Mouse (Mus musculus): ENCODE measurements around the gene Akap10. TPM values are rescaled to one million over a fixed set of nuclear protein-coding genes. Genes with fewer than 3 reads are reported as not detected.
A peak's percentile ranks its signal among the peaks of the same experiment; 100 is the strongest.

The Akap10 gene
- polyA plus RNA-seq, 1 experiment from 2014 or later: 22.1 TPM

GRCm38 (mm10) chr11:61882183-61882582 is 47.9 kb downstream of the Akap10 start:
- WGBS: 74% methylated on average over 5 of the region's 5 CpGs
- H3K9me3 ChIP-seq (ENCODE audit: control insufficient read depth, low read length): no peaks in the 10 kb centered on the region
- no peaks in the 10 kb centered on the region for H3K27me3 ChIP-seq (ENCODE audit: control insufficient read depth, insufficient read depth, low read length)
- no peak for ATAC-seq (ENCODE audit: low FRiP score, low TSS enrichment)
- H3K27ac ChIP-seq (ENCODE audit: low read depth, low read length): no peak overlapping the region
- H3K4me3 ChIP-seq (ENCODE audit: low read length): no peak overlapping the region
- no peaks in the 10 kb centered on the region for H3K4me1 ChIP-seq (ENCODE audit: control insufficient read depth, insufficient read depth, low read length)
- H3K4me2 ChIP-seq (replicated peaks; ENCODE audit: low read depth, low read length): no peak overlapping the region
- peaks cover 58% of the 10 kb centered on the region for H3K36me3 ChIP-seq (ENCODE audit: control insufficient read depth, insufficient read depth, low read length)
- H3K9ac ChIP-seq (ENCODE audit: low read depth, low read length): no peak overlapping the region

- Histone ChIP-seq H3K9ac (ENCODE audit: low read depth, low read length) (no peak overlapping the region), H3K4me3 (ENCODE audit: low read length) (no peak overlapping the region), H3K36me3 (ENCODE audit: control insufficient read depth, insufficient read depth, low read length) (peaks cover 60% of the 10 kb centered on the region), H3K4me1 (ENCODE audit: control insufficient read depth, insufficient read depth, low read length) (no peaks in the 10 kb centered on the region), H3K27me3 (ENCODE audit: control insufficient read depth, insufficient read depth, low read length) (no peaks in the 10 kb centered on the region), H3K27ac (ENCODE audit: low read depth, low read length) (no peak overlapping the region), H3K9me3 (ENCODE audit: control insufficient read depth, low read length) (no peaks in the 10 kb centered on the region), H3K4me2 (replicated peaks; ENCODE audit: low read depth, low read length) (no peak overlapping the region)
- ATAC-seq (ENCODE audit: low FRiP score, low TSS enrichment): no peak
Measured at GRCm38 (mm10) chr11:61879921-61880320, 50.1 kb downstream of the Akap10 start.

- H3K4me2 ChIP-seq (replicated peaks; ENCODE audit: low read depth, low read length): no peak overlapping the region
- no peak overlapping the region for H3K4me3 ChIP-seq (ENCODE audit: low read length)
- no peaks in the 10 kb centered on the region for H3K4me1 ChIP-seq (ENCODE audit: control insufficient read depth, insufficient read depth, low read length)
- H3K27me3 ChIP-seq (ENCODE audit: control insufficient read depth, insufficient read depth, low read length): no peaks in the 10 kb centered on the region
- H3K9me3 ChIP-seq (ENCODE audit: control insufficient read depth, low read length): no peaks in the 10 kb centered on the region
- no peak overlapping the region for H3K9ac ChIP-seq (ENCODE audit: low read depth, low read length)
- WGBS: 93% methylated on average over 5 of the region's 5 CpGs
- ATAC-seq (ENCODE audit: low FRiP score, low TSS enrichment): no peak
- peaks cover 54% of the 10 kb centered on the region for H3K36me3 ChIP-seq (ENCODE audit: control insufficient read depth, insufficient read depth, low read length)
- H3K27ac ChIP-seq (ENCODE audit: low read depth, low read length): no peak overlapping the region
Measured at GRCm38 (mm10) chr11:61871881-61872280, 58.2 kb downstream of the Akap10 start.

- Histone ChIP-seq H3K9me3 (ENCODE audit: control insufficient read depth, low read length) (no peaks in the 10 kb centered on the region), H3K27ac (ENCODE audit: low read depth, low read length) (no peak overlapping the region), H3K36me3 (ENCODE audit: control insufficient read depth, insufficient read depth, low read length) (peaks cover 17% of the 10 kb centered on the region; the same call in 1 of the 2 replicates), H3K27me3 (ENCODE audit: control insufficient read depth, insufficient read depth, low read length) (no peaks in the 10 kb centered on the region), H3K9ac (ENCODE audit: low read depth, low read length) (no peak overlapping the region), H3K4me3 (ENCODE audit: low read length) (no peak overlapping the region), H3K4me2 (replicated peaks; ENCODE audit: low read depth, low read length) (no peak overlapping the region), H3K4me1 (ENCODE audit: control insufficient read depth, insufficient read depth, low read length) (no peaks in the 10 kb centered on the region)
- no peak for ATAC-seq (ENCODE audit: low FRiP score, low TSS enrichment)
Measured at GRCm38 (mm10) chr11:61866856-61867255, 63.2 kb downstream of the Akap10 start.

- no peaks in the 10 kb centered on the region for H3K27me3 ChIP-seq (ENCODE audit: control insufficient read depth, insufficient read depth, low read length)
- WGBS: 74% methylated on average over 6 of the region's 6 CpGs
- no peak overlapping the region for H3K9ac ChIP-seq (ENCODE audit: low read depth, low read length)
- no peak for ATAC-seq (ENCODE audit: low FRiP score, low TSS enrichment)
- H3K9me3 ChIP-seq (ENCODE audit: control insufficient read depth, low read length): no peaks in the 10 kb centered on the region
- H3K27ac ChIP-seq (ENCODE audit: low read depth, low read length): no peak overlapping the region
- no peak overlapping the region for H3K4me3 ChIP-seq (ENCODE audit: low read length)
- H3K36me3 ChIP-seq (ENCODE audit: control insufficient read depth, insufficient read depth, low read length): no peaks in the 10 kb centered on the region; the same call in 1 of the 2 replicates
- no peak overlapping the region for H3K4me2 ChIP-seq (replicated peaks; ENCODE audit: low read depth, low read length)
- H3K4me1 ChIP-seq (ENCODE audit: control insufficient read depth, insufficient read depth, low read length): no peaks in the 10 kb centered on the region
Measured at GRCm38 (mm10) chr11:61861781-61862547, 68.1 kb downstream of the Akap10 start.

GRCm38 (mm10) chr11:61859316-61859715 is 70.7 kb downstream of the Akap10 start:
- ATAC-seq (ENCODE audit: low FRiP score, low TSS enrichment): no peak

GRCm38 (mm10) chr11:61855539-61855938 is 74.5 kb downstream of the Akap10 start:
- Histone ChIP-seq H3K9me3 (ENCODE audit: control insufficient read depth, low read length) (no peaks in the 10 kb centered on the region), H3K4me3 (ENCODE audit: low read length) (peak overlapping the region; percentile 93), H3K4me2 (replicated peaks; ENCODE audit: low read depth, low read length) (peak overlapping the region; percentile 82), H3K4me1 (ENCODE audit: control insufficient read depth, insufficient read depth, low read length) (no peaks in the 10 kb centered on the region), H3K9ac (ENCODE audit: low read depth, low read length) (peak overlapping the region; percentile 94), H3K27ac (ENCODE audit: low read depth, low read length) (0 out of 2 replicates have a peak overlapping the region, but pooled peaks have one; percentile 85), H3K27me3 (ENCODE audit: control insufficient read depth, insufficient read depth, low read length) (no peaks in the 10 kb centered on the region), H3K36me3 (ENCODE audit: control insufficient read depth, insufficient read depth, low read length) (no peaks in the 10 kb centered on the region; the same call in 1 of the 2 replicates)
- WGBS: 46% methylated on average over 6 of the region's 6 CpGs
- no peak for ATAC-seq (ENCODE audit: low FRiP score, low TSS enrichment)

More at GRCm38 (mm10) chr11:61859316-61859715, 70.7 kb downstream of the Akap10 start:
- Histone ChIP-seq H3K36me3 (ENCODE audit: control insufficient read depth, insufficient read depth, low read length) (no peaks in the 10 kb centered on the region), H3K27ac (ENCODE audit: low read depth, low read length) (no peak overlapping the region), H3K4me3 (ENCODE audit: low read length) (no peak overlapping the region), H3K9ac (ENCODE audit: low read depth, low read length) (no peak overlapping the region), H3K4me1 (ENCODE audit: control insufficient read depth, insufficient read depth, low read length) (no peaks in the 10 kb centered on the region), H3K27me3 (ENCODE audit: control insufficient read depth, insufficient read depth, low read length) (no peaks in the 10 kb centered on the region), H3K4me2 (replicated peaks; ENCODE audit: low read depth, low read length) (no peak overlapping the region), H3K9me3 (ENCODE audit: control insufficient read depth, low read length) (no peaks in the 10 kb centered on the region)
- 67% methylated on average over 1 of the region's 1 CpGs for WGBS

- under 1% methylated on average over 56 of the region's 58 CpGs for WGBS
- no peaks in the 10 kb centered on the region for H3K9me3 ChIP-seq (ENCODE audit: control insufficient read depth, low read length)
Measured at GRCm38 (mm10) chr11:61854988-61855411, 75.1 kb downstream of the Akap10 start, which contains the start of gene Ulk2. TSS of gene Ulk2 (minus strand) at chr11:61855073.

GRCm38 (mm10) chr11:61854211-61854987 is 75.7 kb downstream of the Akap10 start:
- peak overlapping the region; percentile 93 for H3K4me3 ChIP-seq (ENCODE audit: low read length)
- WGBS: under 1% methylated on average over 70 of the region's 87 CpGs
- no peaks in the 10 kb centered on the region for H3K27me3 ChIP-seq (ENCODE audit: control insufficient read depth, insufficient read depth, low read length)
- peak; percentile 78 for ATAC-seq (ENCODE audit: low FRiP score, low TSS enrichment)
- H3K4me1 ChIP-seq (ENCODE audit: control insufficient read depth, insufficient read depth, low read length): no peaks in the 10 kb centered on the region
- no peaks in the 10 kb centered on the region; the same call in 1 of the 2 replicates for H3K36me3 ChIP-seq (ENCODE audit: control insufficient read depth, insufficient read depth, low read length)
- H3K27ac ChIP-seq (ENCODE audit: low read depth, low read length): peak overlapping the region; percentile 85
- no peaks in the 10 kb centered on the region for H3K9me3 ChIP-seq (ENCODE audit: control insufficient read depth, low read length)
- peak overlapping the region; percentile 82 for H3K4me2 ChIP-seq (replicated peaks; ENCODE audit: low read depth, low read length)
- H3K9ac ChIP-seq (ENCODE audit: low read depth, low read length): peak overlapping the region; percentile 94

More at GRCm38 (mm10) chr11:61854988-61855411, 75.1 kb downstream of the Akap10 start, which contains the start of gene Ulk2:
- Histone ChIP-seq H3K27ac (ENCODE audit: low read depth, low read length) (peak within 1 kb of the TSS; percentile 85), H3K4me3 (ENCODE audit: low read length) (peak within 1 kb of the TSS; percentile 93), H3K4me1 (ENCODE audit: control insufficient read depth, insufficient read depth, low read length) (no peaks in the 10 kb centered on the region), H3K27me3 (ENCODE audit: control insufficient read depth, insufficient read depth, low read length) (no peaks in the 10 kb centered on the region), H3K4me2 (replicated peaks; ENCODE audit: low read depth, low read length) (peak within 1 kb of the TSS; percentile 82), H3K9ac (ENCODE audit: low read depth, low read length) (peak within 1 kb of the TSS; percentile 94), H3K36me3 (ENCODE audit: control insufficient read depth, insufficient read depth, low read length) (no peaks in the 10 kb centered on the region; the same call in 1 of the 2 replicates)
- ATAC-seq (ENCODE audit: low FRiP score, low TSS enrichment): peak; percentile 92

Measured in kidney, embryonic 14.5 days (tissue).